Mouse (Mus musculus) liver, adult 2 months (tissue): ENCODE measurements at regions not wholly inside any gene's neighbourhood (a gene's known extent, or its start where the extent isn't known, plus 50 kb on each side); places are given as distances from the start of the nearest gene placed in this dataset.

Experiments used
- CTCF ChIP-seq: fragments of 200-500 bp; IDR thresholded peaks from 2 replicates; pipeline ENCODE4 v1.5.1; 2011; ENCODE audit warnings: low read depth, low read length, control low read depth
- POLR2A ChIP-seq: fragments of 200-500 bp; IDR thresholded peaks from 2 replicates; pipeline ENCODE4 v1.6.1; 2011; ENCODE audit warnings: low read length, control low read depth; ENCODE audit not compliant: insufficient read depth; ENCODE audit errors: extremely low read depth

DNA sequence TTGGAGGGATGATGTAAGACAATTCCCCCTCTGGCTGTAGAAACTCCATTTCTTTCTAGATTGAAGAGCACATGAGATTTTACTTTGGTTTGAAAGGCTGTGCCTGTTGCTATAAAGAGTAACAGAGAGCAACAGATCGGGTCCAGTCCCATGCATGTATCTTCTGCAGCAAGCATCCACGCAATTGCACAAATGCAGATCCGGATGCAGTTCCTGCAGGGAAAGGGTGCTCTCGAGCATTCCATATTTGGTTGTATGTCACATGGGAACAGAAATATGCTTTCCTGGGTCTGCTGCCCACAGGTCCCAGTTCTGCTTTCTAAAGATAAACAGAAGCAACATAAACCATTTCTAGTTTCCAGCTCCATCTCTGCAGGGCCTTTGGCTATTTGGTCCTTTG, 146.0 kb upstream of the Ado start:
- TF ChIP-seq POLR2A, result no peak
- TF ChIP-seq CTCF, result no peak
